Mouse (Mus musculus): Measurements from ENCODE around the gene Sult2b1.

Sult2b1 gene

DNA sequence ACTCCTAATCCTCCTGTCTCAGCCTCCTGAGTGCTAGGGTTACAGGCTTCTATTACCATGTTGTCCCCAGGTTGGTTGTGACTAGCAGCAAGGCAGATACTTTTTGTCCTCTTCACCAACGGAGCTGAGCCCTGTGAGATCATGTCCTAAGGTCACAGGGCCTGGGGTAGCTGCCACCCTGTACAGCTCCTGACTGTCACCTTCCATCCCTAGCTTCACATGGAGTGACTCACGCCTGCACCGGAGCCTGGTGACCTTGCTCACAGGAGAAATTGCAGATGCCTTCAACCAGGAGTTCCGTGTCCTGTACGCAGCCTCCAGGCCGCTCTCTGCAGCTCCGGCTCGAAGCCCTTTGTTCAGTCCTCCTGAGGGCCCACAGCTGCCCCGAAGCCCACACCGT, 58.0 kb downstream of the Sult2b1 start:
- DNase-seq (ENCODE audit: extremely low read depth, low read depth, low spot score), result no peak

DNA sequence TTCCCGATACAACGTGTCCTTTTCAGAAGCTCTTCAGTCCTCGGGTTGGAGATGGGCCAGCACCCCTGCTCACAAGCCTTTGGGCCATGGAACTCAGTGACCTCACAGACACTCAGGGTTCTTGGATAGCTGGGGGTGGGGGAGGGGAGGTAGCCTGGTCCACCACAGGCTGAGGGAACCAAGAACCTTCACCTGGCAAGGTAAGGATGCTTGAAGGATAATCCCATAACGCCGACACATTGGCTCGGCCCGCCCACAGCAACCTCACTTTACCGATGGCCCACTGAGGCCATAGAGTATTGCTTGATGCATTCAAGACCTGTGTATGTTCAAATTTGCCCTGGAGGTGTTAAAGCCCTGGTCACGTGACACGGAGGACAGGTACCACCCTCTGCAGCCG, 58.8 kb downstream of the Sult2b1 start, which contains the start of gene Spaca4:
Gene Spaca4 (minus strand): TSS at position 101 of the 400 bp plus-strand sequence.
- DNase-seq (ENCODE audit: extremely low read depth, low read depth, low spot score), result no peak

DNA sequence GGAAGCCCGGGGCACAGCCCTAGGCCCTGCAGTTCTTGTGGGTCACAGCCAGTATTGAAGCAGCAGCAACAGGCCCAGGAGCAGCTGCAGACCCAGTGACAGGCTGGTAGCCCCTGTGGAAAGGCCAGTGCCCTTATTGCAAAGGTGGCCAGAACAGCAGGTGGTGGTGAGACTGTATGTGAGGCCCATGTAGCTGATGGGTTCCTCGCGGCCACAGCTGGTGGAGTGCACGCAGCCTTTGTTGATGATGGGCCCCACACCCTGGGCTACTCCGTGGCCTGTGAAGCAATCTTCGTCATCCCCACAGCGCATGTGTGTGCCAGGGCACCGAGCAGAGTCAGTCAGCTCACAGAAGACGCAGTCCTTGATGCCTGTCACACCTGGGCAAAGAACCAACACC, 59.3 kb downstream of the Sult2b1 start:
- DNase-seq (ENCODE audit: extremely low read depth, low read depth, low spot score), result no peak

DNA sequence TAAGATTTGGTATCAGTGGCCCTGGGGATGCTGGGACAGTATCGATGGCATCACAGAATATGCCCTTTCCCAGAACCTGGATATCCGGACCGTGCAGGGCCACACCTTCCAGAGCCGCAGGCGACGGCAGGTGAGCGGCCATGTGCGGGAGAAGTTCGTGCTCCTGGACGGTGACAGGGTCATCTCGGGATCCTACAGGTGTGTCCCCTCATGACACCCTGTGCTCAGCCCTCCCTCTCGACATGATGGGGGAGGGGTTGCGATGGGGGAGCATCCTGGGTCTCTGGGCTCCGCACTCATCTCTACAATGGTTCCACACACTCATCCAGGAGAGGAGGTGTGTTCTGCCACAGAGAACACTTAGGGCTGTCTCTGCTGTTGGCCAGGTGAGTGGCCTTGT, 60.7 kb downstream of the Sult2b1 start:
- no peak for DNase-seq (ENCODE audit: extremely low read depth, low read depth, low spot score)

DNA sequence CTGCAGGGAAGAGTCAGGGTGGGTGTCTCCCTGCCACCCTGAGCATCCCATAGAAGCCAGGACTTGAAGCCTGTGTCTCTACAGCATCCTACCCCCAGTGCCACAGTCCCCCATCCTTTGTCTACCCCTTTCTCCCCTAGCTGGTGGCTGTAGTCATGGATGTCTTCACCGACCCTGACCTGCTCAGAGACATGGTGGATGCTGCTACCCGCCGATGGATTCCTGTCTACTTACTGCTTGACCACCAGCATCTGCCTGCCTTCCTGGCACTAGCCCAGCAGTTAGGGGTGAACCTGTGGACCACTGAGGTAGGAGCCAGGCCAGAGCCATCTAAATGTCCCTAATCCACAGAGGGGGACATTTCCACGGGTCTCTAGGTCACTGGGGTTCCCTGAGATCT, 61.2 kb downstream of the Sult2b1 start:
- DNase-seq (ENCODE audit: extremely low read depth, low read depth, low spot score), result no peak

DNA sequence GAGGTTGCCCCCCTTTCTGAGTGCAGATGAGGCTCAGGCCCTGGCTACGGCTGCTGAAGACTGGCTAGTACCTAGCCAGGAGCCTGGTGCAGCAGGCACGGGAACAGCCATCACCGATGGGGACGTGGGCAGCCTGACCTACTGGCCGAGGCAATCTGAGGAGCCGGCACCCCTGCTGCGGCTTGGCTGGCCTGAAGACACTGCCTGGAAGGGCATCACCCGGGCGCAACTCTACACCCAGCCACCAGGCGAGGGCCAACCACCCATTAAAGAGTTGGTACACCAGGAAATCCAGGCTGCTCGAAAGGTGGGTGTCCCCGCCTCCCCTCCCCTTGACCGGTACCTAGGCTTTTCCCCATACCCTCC, 62.1 kb downstream of the Sult2b1 start:
- DNase-seq (ENCODE audit: extremely low read depth, low read depth, low spot score), result no peak

DNA sequence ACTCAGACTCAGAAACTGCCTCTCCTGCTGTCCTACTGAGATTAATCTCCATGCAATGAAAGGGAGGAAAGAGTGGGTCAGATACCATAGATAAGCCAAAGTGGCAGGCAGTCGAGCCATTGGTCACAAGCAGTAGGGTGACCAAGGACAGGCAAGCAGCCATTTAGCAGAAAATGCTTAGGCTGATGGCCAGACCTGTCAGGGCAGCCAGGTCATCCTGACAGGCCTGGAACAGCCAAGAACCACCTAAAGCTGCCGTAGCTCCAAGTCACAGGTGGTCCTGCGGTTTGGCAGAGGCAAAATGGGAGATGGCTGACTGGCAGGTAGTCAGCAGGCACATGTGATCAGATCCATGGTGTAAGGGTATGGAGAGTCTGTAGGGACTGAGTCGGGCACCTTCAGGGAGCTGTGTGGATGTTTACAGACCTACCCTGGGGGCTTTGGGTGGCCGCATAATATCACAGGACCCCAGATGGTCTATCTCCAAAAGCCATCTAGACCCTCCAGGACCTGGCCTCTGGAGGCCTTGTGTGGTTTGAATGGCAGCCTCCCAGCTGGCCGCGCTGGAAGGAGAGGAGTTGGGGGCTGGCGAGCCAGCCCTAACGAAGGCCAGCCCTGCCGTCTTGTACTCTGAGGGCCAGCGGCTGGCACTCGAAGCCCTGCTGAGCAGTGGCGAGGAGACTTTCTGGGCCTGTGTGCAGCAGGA, 62.7 kb downstream of the Sult2b1 start:
- DNase-seq (ENCODE audit: extremely low read depth, low read depth, low spot score), result no peak

DNA sequence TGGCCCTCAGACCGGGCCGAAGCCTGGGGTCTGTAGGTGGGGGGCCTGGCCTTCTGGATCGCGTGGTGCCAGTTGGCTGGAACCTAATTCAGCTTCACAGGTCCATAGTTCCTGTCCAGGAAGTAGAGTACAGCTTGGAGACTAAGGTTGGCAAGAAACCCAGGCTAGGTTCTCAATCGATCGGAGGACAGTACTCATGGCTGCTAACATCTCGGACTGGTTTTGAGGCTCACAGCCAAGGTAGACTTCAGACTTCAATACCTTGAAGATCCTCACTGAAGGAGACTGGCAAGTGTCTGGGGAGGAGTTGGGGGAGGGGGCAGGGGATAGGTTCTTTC, 63.3 kb downstream of the Sult2b1 start:
- DNase-seq (ENCODE audit: extremely low read depth, low read depth, low spot score), result no peak

DNA sequence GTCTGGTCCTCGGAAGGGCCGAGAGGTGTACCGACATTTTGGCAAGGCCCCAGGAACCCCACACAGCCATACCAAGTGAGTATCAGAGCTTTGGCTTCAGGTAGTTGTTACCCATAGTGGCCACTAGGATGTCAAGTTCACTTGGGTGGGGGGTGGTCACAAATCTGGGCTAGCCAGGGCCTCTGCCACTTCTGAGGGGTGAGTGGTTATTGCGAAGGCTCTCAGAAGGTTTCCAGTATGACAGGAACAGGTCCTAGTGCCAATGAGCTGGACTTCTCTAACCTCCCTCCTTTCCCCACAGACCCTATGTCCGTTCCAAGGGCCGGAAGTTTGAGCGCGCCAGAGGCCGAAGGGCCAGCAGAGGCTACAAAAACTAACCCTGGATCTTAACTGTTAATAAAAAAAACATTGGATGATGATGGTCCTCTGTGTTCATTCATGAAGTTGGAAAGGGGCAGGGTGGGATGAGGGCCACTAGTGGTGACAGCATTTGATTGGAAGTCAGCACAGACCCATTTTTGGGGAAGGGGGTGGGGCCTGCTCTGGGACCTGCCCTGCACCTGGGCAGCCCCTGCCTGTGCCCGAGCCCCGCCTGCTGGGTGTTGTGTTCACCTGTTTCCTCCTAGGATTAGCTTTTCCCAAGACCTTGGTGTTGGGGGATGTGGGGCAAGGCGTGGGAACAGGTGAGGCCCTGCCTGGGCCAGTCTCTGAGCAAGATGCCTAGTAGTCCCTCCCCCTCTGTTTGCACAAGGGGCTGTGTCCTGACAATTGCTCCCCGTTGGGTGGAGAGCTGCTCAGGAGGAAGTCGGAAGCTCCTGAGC, 63.8 kb downstream of the Sult2b1 start, which contains the start of gene Fam83e:
Gene Fam83e (plus strand): TSS at position 800 of the 821 bp plus-strand sequence.
- no peak for DNase-seq (ENCODE audit: extremely low read depth, low read depth, low spot score)

DNA sequence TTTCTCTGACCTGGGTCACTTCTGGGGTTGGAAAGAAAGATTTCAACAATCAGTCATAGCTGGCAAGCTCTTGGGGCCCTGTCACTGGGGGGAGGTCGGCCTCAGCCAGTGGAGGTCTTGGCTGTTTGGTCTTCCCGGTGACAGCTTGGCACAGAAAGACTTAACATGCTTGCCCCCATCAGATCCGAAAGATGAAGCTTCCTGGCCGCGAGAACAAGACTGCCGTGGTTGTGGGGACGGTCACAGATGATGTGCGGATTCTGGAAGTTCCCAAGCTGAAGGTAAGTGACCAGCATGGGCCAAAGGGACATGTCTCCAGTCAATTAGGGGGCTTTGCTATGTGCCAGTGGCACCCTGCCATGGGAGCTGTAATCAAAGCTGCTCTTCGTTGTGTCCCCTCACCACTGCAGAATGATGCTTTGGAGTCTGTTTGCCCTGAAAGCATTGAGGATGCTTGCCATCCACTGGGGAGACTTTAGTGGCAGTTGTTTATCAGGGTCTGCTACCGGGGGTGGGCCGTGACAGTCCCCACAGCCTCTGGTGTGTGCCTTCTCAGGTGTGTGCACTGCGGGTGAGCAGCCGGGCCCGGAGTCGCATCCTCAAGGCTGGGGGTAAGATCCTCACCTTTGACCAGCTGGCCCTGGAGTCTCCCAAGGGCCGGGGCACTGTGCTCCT, 64.6 kb downstream of the Sult2b1 start:
- DNase-seq (ENCODE audit: extremely low read depth, low read depth, low spot score), result no peak

DNA sequence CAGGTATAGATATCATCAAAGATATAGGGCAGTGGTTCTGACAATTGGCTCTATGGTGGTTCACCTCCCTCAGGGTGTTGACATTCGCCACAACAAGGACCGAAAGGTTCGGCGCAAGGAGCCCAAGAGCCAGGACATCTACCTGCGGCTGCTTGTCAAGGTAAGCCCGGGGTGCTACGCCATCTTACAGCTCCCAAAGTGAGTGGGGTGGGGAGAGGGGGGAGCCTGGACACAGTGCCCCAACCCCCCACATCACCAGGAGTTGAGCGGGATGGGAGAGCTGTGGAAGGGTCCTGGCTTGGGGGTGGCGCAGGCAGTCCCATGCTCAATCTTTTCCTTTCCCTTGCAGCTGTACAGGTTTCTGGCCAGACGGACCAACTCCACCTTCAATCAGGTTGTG, 65.3 kb downstream of the Sult2b1 start:
- DNase-seq (ENCODE audit: extremely low read depth, low read depth, low spot score), result no peak

DNA sequence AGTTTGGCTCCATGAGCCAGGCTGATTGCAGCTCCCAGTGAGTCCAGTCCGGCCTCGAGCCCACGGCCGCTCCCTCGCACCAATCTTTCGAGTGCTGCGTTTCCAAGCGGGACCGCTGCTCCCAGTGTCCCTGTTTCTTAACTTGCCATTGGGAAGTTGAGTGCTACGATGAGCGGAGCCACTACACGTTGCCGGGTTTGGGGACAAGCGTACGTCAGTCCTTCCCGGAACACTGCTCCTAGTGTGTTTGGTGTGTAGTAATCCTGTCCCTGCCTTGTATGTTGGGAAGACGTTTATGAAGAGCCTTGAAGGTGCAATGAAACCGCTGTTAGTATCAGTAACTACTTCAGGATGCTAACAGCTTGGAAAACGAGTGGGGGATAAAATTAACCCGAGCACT, 66.1 kb downstream of the Sult2b1 start:
- no peak for DNase-seq (ENCODE audit: extremely low read depth, low read depth, low spot score)

DNA sequence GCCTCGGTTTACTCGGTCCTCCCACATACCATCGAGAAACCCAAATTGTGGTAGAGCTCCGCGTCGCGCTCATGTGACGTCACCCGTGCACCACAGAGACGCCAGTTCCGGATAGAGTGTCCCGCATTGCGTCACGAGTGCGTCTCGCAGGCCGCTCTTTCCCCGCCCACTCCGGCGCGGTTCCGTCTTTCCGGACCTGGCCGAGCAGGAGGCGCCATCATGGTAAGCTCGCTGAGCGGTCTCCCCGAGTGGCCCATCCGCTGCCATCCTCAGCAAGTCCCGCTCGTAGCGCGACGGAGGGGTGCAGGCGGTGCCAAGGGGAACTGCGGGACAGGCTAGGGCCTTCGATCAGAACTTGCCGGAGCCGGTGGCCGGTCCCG, 66.6 kb downstream of the Sult2b1 start, which contains the start of gene Sphk2:
Gene Sphk2 (minus strand): TSS at position 85 of the 380 bp plus-strand sequence.
- no peak for DNase-seq (ENCODE audit: extremely low read depth, low read depth, low spot score)

DNA sequence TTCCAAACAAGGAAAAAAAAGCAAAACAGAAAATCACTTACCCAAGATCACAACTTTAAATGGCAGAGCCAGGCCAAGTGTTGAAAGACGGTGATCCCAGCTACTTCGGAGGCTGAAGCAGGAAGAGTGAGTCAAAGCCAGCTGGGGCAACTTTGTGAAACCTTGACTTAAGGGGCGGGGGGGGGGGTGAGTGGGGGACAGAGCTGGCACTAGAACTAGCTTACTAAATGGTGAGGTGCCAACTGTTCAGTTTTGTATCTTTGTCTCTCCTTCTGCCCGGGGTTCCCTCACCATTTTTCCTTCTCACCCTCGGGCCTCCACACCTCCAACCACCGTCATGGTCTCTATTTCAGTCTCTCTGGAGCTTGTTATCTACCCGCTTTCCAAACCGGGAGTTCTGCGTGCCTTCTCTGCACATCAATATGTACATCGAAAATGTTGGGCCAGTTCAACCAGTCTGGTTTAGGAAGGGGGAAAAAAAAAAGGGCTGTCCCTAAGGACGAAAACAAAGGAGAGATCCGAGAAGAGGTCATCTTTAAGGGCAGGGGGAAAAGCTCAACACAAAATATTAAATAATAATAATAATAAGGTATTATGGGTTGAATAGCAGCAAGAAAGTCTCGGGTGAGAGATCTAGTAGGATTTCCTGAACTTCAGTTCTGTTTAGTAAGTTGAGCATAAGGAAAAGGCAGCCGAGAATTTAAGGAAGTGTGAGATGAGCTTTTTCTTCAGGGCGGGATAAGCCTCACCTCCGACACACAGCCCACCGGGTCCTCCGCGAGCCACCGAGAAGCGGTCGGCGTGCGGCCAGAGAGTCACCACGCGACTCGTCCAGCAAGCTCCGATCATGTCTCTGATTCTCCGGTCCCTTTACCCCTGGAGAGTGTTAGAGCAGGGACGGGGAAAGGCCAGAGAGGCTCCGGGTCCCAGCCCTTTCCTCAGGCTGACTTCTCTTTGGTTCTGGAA, 67.2 kb downstream of the Sult2b1 start:
- no peak for DNase-seq (ENCODE audit: extremely low read depth, low read depth, low spot score)

DNA sequence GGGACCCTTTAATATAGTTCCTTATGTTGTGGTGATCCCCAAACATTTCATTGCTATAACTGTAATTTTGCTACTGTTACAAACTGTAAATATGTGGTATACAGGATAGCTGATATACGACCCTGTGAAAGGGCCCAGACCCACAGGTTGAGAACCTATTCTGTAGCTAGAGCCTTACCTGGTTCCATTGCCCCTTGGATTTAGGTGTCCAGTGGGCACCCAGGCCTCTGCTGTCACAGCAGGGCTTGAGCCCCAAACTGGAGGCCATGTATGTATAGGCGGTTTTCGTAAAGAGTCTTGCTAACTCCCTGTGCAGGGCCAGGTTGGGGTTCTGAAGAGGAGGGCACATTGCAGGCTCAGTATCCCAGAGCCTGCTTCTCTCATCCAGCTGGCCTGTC, 68.0 kb downstream of the Sult2b1 start:
- DNase-seq (ENCODE audit: extremely low read depth, low read depth, low spot score), result no peak

DNA sequence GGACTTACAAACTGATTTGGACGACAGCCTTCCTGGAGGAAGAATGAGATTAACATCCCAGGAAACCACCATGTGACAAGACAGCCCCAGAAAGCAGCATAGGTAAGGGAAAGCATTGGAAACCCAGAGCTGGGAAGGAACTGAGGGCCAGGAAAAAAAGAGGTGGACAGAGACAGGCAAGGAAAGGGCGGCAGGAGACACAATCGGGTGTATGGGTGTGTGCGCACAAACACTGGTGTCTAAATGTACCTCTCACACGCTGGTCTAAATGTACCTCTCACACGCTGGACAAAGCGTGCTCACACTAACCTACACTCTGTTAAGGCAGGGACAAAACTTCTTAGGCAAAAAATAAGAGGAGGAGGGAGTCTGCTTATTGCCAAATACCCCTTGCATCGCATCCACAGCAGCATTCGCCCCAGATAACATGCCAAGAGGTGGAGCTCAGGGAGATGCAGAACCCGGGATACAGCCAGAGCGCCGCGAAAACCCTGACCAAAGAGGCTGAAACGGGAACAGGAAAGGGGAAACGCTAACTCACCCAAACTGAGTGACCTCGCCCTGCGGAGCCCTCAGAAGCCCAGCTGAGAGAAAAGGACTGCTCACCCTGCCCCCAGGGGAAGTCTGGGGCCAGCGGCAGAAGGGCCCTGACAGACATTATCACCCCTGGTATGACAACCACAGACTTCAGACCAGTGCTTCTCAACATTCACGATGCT, 68.6 kb downstream of the Sult2b1 start:
- no peak for DNase-seq (ENCODE audit: extremely low read depth, low read depth, low spot score)

DNA sequence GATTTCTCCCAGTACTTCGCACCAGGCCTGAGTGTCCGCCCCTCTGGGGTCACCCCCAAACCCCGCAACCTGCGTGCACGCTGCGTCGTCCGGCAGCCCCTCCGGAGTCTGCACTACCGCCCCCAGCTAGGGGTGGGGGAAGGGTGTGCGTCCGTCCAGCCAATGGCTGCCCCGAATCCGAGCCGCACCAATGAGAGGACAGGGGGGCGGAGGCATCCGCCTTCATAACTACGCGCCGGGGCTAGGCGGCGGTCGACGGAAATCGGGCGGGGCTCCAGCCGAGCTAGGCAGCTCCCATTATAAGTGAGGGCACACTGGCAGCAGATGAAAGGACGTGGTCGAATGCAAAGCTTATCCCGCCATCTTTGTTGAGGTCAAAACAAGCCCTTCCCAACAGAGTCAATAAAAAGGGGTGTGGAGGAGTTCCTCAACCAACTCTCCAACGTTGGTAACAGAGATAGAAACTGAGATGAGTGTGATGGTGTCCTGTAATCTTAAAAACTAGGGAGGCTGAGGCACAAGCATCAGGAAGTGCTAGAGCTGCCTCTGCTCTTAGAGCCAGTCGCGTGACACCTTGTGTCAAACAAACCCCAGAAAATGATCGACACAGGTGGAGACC, 69.3 kb downstream of the Sult2b1 start, which contains the start of gene Rpl18:
Gene Rpl18 (plus strand): TSS at position 368 of the 619 bp plus-strand sequence.
- no peak for DNase-seq (ENCODE audit: extremely low read depth, low read depth, low spot score)

DNA sequence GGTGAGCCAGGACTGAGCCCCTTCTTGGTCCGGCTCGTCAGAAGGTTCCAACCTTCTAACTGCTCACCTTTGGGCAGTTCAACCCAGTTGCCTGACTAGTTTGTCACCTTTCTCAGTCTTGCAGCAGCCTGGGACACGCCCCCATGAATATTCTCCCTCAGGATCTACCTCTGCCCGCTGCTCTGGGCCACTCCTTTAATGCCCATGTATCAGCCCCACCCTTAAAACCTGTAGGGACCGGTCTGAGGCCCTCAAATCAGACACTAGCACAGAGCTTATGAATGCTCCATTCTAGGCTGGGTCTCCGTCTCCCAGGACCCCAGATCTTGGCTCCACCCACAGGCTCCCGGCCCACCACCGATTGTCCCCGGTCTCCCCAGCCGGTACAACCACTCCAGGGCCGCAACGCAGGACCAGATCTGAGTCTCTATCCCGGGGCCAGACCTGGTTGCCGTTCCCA, 69.8 kb downstream of the Sult2b1 start:
- no peak for DNase-seq (ENCODE audit: extremely low read depth, low read depth, low spot score)

DNA sequence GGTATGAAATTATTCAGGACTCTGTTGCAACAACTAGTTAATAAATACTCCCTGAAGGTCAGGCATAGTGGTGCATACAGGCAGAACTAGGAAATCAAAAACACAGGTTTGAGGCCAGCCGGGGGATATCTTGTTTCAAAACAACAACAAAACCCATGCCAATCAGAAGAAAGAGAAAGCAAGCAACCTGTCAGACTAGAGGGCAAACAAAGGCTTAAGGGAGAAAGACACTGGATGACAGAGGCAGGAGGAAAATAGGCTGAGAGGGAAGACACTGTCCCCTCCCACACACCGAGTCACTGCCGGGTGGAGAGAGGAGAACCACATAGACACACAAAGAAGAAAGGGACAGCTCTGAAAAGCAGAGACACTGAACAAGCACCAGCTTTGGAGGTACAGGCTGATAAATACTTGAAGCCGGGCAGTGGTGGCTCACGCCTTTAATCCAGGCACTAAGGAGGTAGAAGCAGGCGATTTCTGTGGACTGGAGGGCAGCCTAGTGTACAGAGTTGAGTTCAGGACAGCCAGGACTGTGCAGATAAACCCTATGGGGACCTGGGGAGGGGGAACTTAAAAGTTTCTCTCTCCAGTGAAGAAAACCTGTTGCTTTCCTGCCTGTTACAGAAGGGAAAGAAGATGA, 70.5 kb downstream of the Sult2b1 start:
- DNase-seq (ENCODE audit: extremely low read depth, low read depth, low spot score), result no peak
